Mouse (Mus musculus): Measurements from ENCODE around the gene Smyd4. TPM values are rescaled to one million over a fixed set of nuclear protein-coding genes. Genes with fewer than 3 reads are reported as not detected.

Smyd4 gene
- polyA plus RNA-seq, 1 experiment from 2014 or later = 12.0 TPM

- ATAC-seq (ENCODE audit: low FRiP score, low TSS enrichment) (peak; percentile 55; the same call in 1 of the 2 replicates), DNase-seq (peak; percentile 84)
- 60% methylated on average over 5 of the region's 5 CpGs for WGBS
- Histone ChIP-seq H3K27me3 (ENCODE audit: control insufficient read depth, insufficient read depth, low read length) (no peaks in the 10 kb centered on the region), H3K9ac (replicated peaks; ENCODE audit: low read length) (no peak overlapping the region), H3K4me1 (ENCODE audit: control insufficient read depth, insufficient read depth, low read length) (no peaks in the 10 kb centered on the region), H3K4me2 (ENCODE audit: low read length) (no peak overlapping the region), H3K4me3 (replicated peaks; ENCODE audit: low read depth, low read length) (no peak overlapping the region), H3K9me3 (ENCODE audit: control insufficient read depth, low read length) (0 out of 2 replicates have a peak, but pooled peaks cover 2% of the 10 kb centered on the region), H3K36me3 (ENCODE audit: control insufficient read depth, insufficient read depth, low read length) (0 out of 2 replicates have a peak, but pooled peaks cover 3% of the 10 kb centered on the region), H3K27ac (replicated peaks; ENCODE audit: low read depth, low read length) (no peak overlapping the region)
Measured at GRCm38 (mm10) chr11:75402271-75402690, 54.0 kb downstream of the Smyd4 start.

GRCm38 (mm10) chr11:75403301-75404052 lies 55.2 kb downstream of the Smyd4 start:
- no peak for ATAC-seq (ENCODE audit: low FRiP score, low TSS enrichment)
- H3K9ac ChIP-seq (replicated peaks; ENCODE audit: low read length) = no peak overlapping the region
- WGBS = 78% methylated on average over 6 of the region's 6 CpGs

GRCm38 (mm10) chr11:75404801-75405200 lies 56.6 kb downstream of the Smyd4 start:
- Histone ChIP-seq H3K4me2 (ENCODE audit: low read length) (no peak overlapping the region), H3K4me3 (replicated peaks; ENCODE audit: low read depth, low read length) (no peak overlapping the region), H3K4me1 (ENCODE audit: control insufficient read depth, insufficient read depth, low read length) (no peaks in the 10 kb centered on the region), H3K36me3 (ENCODE audit: control insufficient read depth, insufficient read depth, low read length) (0 out of 2 replicates have a peak, but pooled peaks cover 3% of the 10 kb centered on the region), H3K27me3 (ENCODE audit: control insufficient read depth, insufficient read depth, low read length) (no peaks in the 10 kb centered on the region), H3K9me3 (ENCODE audit: control insufficient read depth, low read length) (0 out of 2 replicates have a peak, but pooled peaks cover 2% of the 10 kb centered on the region), H3K9ac (replicated peaks; ENCODE audit: low read length) (no peak overlapping the region), H3K27ac (replicated peaks; ENCODE audit: low read depth, low read length) (no peak overlapping the region)
- WGBS = 95% methylated on average over 6 of the region's 6 CpGs
- no peak for DNase-seq
- ATAC-seq (ENCODE audit: low FRiP score, low TSS enrichment) = no peak

More at GRCm38 (mm10) chr11:75403301-75404052, 55.2 kb downstream of the Smyd4 start:
- 0 out of 2 replicates have a peak, but pooled peaks cover 3% of the 10 kb centered on the region for H3K36me3 ChIP-seq (ENCODE audit: control insufficient read depth, insufficient read depth, low read length)
- no peak for DNase-seq
- H3K9me3 ChIP-seq (ENCODE audit: control insufficient read depth, low read length) = 0 out of 2 replicates have a peak, but pooled peaks cover 2% of the 10 kb centered on the region
- H3K4me2 ChIP-seq (ENCODE audit: low read length) = no peak overlapping the region
- H3K4me1 ChIP-seq (ENCODE audit: control insufficient read depth, insufficient read depth, low read length) = no peaks in the 10 kb centered on the region
- no peak overlapping the region for H3K27ac ChIP-seq (replicated peaks; ENCODE audit: low read depth, low read length)
- no peaks in the 10 kb centered on the region for H3K27me3 ChIP-seq (ENCODE audit: control insufficient read depth, insufficient read depth, low read length)
- H3K4me3 ChIP-seq (replicated peaks; ENCODE audit: low read depth, low read length) = no peak overlapping the region

- Histone ChIP-seq H3K9ac (replicated peaks; ENCODE audit: low read length) (no peak overlapping the region), H3K4me2 (ENCODE audit: low read length) (no peak overlapping the region), H3K9me3 (ENCODE audit: control insufficient read depth, low read length) (0 out of 2 replicates have a peak, but pooled peaks cover 2% of the 10 kb centered on the region), H3K4me1 (ENCODE audit: control insufficient read depth, insufficient read depth, low read length) (no peaks in the 10 kb centered on the region), H3K4me3 (replicated peaks; ENCODE audit: low read depth, low read length) (no peak overlapping the region), H3K27me3 (ENCODE audit: control insufficient read depth, insufficient read depth, low read length) (no peaks in the 10 kb centered on the region), H3K27ac (replicated peaks; ENCODE audit: low read depth, low read length) (no peak overlapping the region), H3K36me3 (ENCODE audit: control insufficient read depth, insufficient read depth, low read length) (0 out of 2 replicates have a peak, but pooled peaks cover 2% of the 10 kb centered on the region)
- 70% methylated on average over 4 of the region's 4 CpGs for WGBS
- DNase-seq (no peak), ATAC-seq (ENCODE audit: low FRiP score, low TSS enrichment) (no peak)
Measured at GRCm38 (mm10) chr11:75406104-75406503, 57.9 kb downstream of the Smyd4 start.

- H3K9me3 ChIP-seq (ENCODE audit: control insufficient read depth, low read length) = 0 out of 2 replicates have a peak, but pooled peaks cover 2% of the 10 kb centered on the region
- DNase-seq (peak; percentile 31), ATAC-seq (ENCODE audit: low FRiP score, low TSS enrichment) (no peak)
- H3K4me2 ChIP-seq (ENCODE audit: low read length) = no peak overlapping the region
- H3K4me3 ChIP-seq (replicated peaks; ENCODE audit: low read depth, low read length) = no peak overlapping the region
- no peak overlapping the region for H3K9ac ChIP-seq (replicated peaks; ENCODE audit: low read length)
- no peaks in the 10 kb centered on the region for H3K4me1 ChIP-seq (ENCODE audit: control insufficient read depth, insufficient read depth, low read length)
- H3K27me3 ChIP-seq (ENCODE audit: control insufficient read depth, insufficient read depth, low read length) = no peaks in the 10 kb centered on the region
- H3K27ac ChIP-seq (replicated peaks; ENCODE audit: low read depth, low read length) = no peak overlapping the region
- no peaks in the 10 kb centered on the region for H3K36me3 ChIP-seq (ENCODE audit: control insufficient read depth, insufficient read depth, low read length)
- WGBS = 43% methylated on average over 3 of the region's 3 CpGs
Measured at GRCm38 (mm10) chr11:75406865-75407264, 58.6 kb downstream of the Smyd4 start.

- Histone ChIP-seq H3K4me1 (ENCODE audit: control insufficient read depth, insufficient read depth, low read length) (no peaks in the 10 kb centered on the region), H3K27me3 (ENCODE audit: control insufficient read depth, insufficient read depth, low read length) (no peaks in the 10 kb centered on the region), H3K27ac (replicated peaks; ENCODE audit: low read depth, low read length) (no peak overlapping the region), H3K4me3 (replicated peaks; ENCODE audit: low read depth, low read length) (no peak overlapping the region), H3K36me3 (ENCODE audit: control insufficient read depth, insufficient read depth, low read length) (no peaks in the 10 kb centered on the region), H3K9me3 (ENCODE audit: control insufficient read depth, low read length) (0 out of 2 replicates have a peak, but pooled peaks cover 2% of the 10 kb centered on the region), H3K9ac (replicated peaks; ENCODE audit: low read length) (no peak overlapping the region), H3K4me2 (ENCODE audit: low read length) (no peak overlapping the region)
- DNase-seq (no peak), ATAC-seq (ENCODE audit: low FRiP score, low TSS enrichment) (no peak)
- 75% methylated on average over 17 of the region's 17 CpGs for WGBS
Measured at GRCm38 (mm10) chr11:75409679-75410575, 61.7 kb downstream of the Smyd4 start.

GRCm38 (mm10) chr11:75410591-75410990 lies 62.4 kb downstream of the Smyd4 start:
- H3K4me3 ChIP-seq (replicated peaks; ENCODE audit: low read depth, low read length) = no peak overlapping the region
- DNase-seq (no peak), ATAC-seq (ENCODE audit: low FRiP score, low TSS enrichment) (no peak)
- no peak overlapping the region for H3K27ac ChIP-seq (replicated peaks; ENCODE audit: low read depth, low read length)
- no peak overlapping the region for H3K9ac ChIP-seq (replicated peaks; ENCODE audit: low read length)
- no peaks in the 10 kb centered on the region for H3K36me3 ChIP-seq (ENCODE audit: control insufficient read depth, insufficient read depth, low read length)
- H3K4me2 ChIP-seq (ENCODE audit: low read length) = no peak overlapping the region
- no peaks in the 10 kb centered on the region for H3K4me1 ChIP-seq (ENCODE audit: control insufficient read depth, insufficient read depth, low read length)
- WGBS = 93% methylated on average over 7 of the region's 7 CpGs
- 0 out of 2 replicates have a peak, but pooled peaks cover 2% of the 10 kb centered on the region for H3K9me3 ChIP-seq (ENCODE audit: control insufficient read depth, low read length)
- H3K27me3 ChIP-seq (ENCODE audit: control insufficient read depth, insufficient read depth, low read length) = no peaks in the 10 kb centered on the region

- no peak for DNase-seq
- no peak overlapping the region for H3K4me3 ChIP-seq (replicated peaks; ENCODE audit: low read depth, low read length)
- H3K4me1 ChIP-seq (ENCODE audit: control insufficient read depth, insufficient read depth, low read length) = no peaks in the 10 kb centered on the region
- H3K4me2 ChIP-seq (ENCODE audit: low read length) = no peak overlapping the region
- 0 out of 2 replicates have a peak overlapping the region, but pooled peaks have one; percentile 2 for H3K27ac ChIP-seq (replicated peaks; ENCODE audit: low read depth, low read length)
- 53% methylated on average over 7 of the region's 7 CpGs for WGBS
- H3K27me3 ChIP-seq (ENCODE audit: control insufficient read depth, insufficient read depth, low read length) = no peaks in the 10 kb centered on the region
- no peaks in the 10 kb centered on the region for H3K9me3 ChIP-seq (ENCODE audit: control insufficient read depth, low read length)
- no peak for ATAC-seq (ENCODE audit: low FRiP score, low TSS enrichment)
- no peaks in the 10 kb centered on the region for H3K36me3 ChIP-seq (ENCODE audit: control insufficient read depth, insufficient read depth, low read length)
- H3K9ac ChIP-seq (replicated peaks; ENCODE audit: low read length) = no peak overlapping the region
Measured at GRCm38 (mm10) chr11:75415096-75415495, 66.9 kb downstream of the Smyd4 start.

Data from midbrain, embryonic 14.5 days (tissue).